Mouse (Mus musculus) cerebellum, postnatal 14 days (tissue): Measurements from ENCODE around the gene Cnpy3.
A peak's percentile ranks its signal among the peaks of the same experiment; 100 is the strongest.

ENCODE experiments used
- DNase-seq, 2 experiments: peaks; one replicate each; pipeline ENCODE4 v3.0.0; 2021; ENCODE audit warnings: mixed read lengths in 2 of 2

Cnpy3 gene

GRCm38 (mm10) chr17:46712442-46712841 is 39.6 kb downstream of the Cnpy3 start:
- DNase-seq, result no peak

GRCm38 (mm10) chr17:46711612-46712271 is 40.3 kb downstream of the Cnpy3 start:
- peak; percentile 55 to 70 for DNase-seq

GRCm38 (mm10) chr17:46710959-46711597 is 40.9 kb downstream of the Cnpy3 start, which contains the start of gene Pex6:
TSS of gene Pex6 (plus strand) at chr17:46711463.
- peak; percentile 97 to 98 for DNase-seq

- DNase-seq, result no peak
Observed at GRCm38 (mm10) chr17:46706375-46707089, 45.5 kb downstream of the Cnpy3 start.

GRCm38 (mm10) chr17:46704887-46705835 is 46.9 kb downstream of the Cnpy3 start, which contains the start of gene Ppp2r5d:
TSS of gene Ppp2r5d (minus strand) at chr17:46705111.
- peak; percentile 95 for DNase-seq

- DNase-seq, result peak; percentile 33 to 47
Observed at GRCm38 (mm10) chr17:46703971-46704886, 47.8 kb downstream of the Cnpy3 start.

- no peak for DNase-seq
Observed at GRCm38 (mm10) chr17:46702506-46702905, 49.5 kb downstream of the Cnpy3 start.

GRCm38 (mm10) chr17:46702100-46702499 is 49.9 kb downstream of the Cnpy3 start:
- DNase-seq, result no peak

GRCm38 (mm10) chr17:46701489-46701888 is 50.5 kb downstream of the Cnpy3 start:
- no peak for DNase-seq

- peak; percentile 77 to 78 for DNase-seq
Observed at GRCm38 (mm10) chr17:46699912-46700311, 52.1 kb downstream of the Cnpy3 start.

- no peak for DNase-seq
Observed at GRCm38 (mm10) chr17:46699245-46699644, 52.8 kb downstream of the Cnpy3 start.

GRCm38 (mm10) chr17:46698515-46698914 is 53.5 kb downstream of the Cnpy3 start:
- no peak for DNase-seq

- no peak for DNase-seq
Observed at GRCm38 (mm10) chr17:46694517-46695063, 57.4 kb downstream of the Cnpy3 start.

- no peak for DNase-seq
Observed at GRCm38 (mm10) chr17:46691390-46691789, 60.6 kb downstream of the Cnpy3 start.

GRCm38 (mm10) chr17:46690665-46691064 is 61.3 kb downstream of the Cnpy3 start:
- no peak for DNase-seq

GRCm38 (mm10) chr17:46685913-46686312 is 66.1 kb downstream of the Cnpy3 start:
- DNase-seq, result no peak
